Mouse (Mus musculus): ENCODE results near the gene Trdn. TPM values are rescaled to one million over a fixed set of nuclear protein-coding genes. Genes with fewer than 3 reads are reported as not detected.

Trdn gene
- total RNA-seq, 2 experiments from 2014 or later: 21.1 to 62.6 TPM

DNA sequence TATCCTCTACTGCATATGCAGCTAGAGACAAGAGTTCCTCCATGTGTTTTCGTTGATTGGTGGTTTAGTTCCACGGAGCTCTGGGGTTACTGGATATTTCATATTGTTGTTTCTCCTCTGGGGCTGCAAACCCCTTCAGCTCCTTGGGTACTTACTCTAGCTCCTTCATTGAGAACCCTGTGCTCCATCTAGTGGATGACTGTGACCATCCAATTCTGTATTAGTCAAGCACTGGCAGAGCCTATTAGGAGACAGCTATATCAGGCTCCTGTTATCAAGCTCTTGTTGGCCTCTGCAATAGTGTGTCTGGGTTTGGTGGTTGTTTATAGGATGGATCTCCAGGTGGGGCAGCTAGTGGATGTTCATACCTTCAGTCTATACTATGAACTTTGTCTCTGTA, 290.2 kb downstream of the Trdn start:
- no peak for DNase-seq

DNA sequence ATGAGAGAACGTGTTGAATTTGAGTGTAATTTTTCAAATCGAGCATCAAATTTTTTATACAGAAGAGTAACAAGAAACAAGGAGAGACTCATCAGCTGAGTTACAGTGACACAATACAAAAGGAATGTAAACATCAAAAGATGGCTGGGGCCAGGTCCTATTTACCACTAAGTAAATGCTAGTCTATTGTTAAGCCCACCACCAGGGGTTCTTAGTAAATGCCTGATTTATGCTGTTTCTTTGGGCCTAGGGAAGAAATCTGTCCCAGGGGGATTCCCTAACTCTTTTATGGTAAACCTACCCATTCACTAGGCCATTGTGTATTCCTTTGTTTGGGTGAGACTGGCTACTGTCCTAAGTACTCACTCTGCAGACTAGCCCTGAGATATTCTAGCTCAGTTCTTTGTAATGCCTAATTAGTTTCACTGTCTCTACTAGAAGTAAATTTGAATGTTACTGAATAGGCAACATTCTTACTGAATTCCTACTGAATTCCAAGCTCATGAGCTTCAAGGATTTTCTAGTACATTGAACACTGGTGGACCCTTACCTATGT, 295.2 kb downstream of the Trdn start:
- DNase-seq: no peak

Other genes with a start within 250 kb of the Trdn start
- gene Nkain2, start 190.1 kb upstream of the Trdn start, total RNA-seq (2021): under 1 TPM; 0.42 to 0.87 TPM